Mouse (Mus musculus) heart, adult 11 months (tissue): ENCODE measurements around the gene Rab27a.
"Not testable (repeated sequence)": the region's sequence is repeated elsewhere in the genome, so short reads cannot be mapped to it uniquely, and the experiment has no call there.

Source experiments
- DNase-seq: peaks from one replicate; pipeline ENCODE4 v3.0.0; 2022

Gene Rab27a

DNA sequence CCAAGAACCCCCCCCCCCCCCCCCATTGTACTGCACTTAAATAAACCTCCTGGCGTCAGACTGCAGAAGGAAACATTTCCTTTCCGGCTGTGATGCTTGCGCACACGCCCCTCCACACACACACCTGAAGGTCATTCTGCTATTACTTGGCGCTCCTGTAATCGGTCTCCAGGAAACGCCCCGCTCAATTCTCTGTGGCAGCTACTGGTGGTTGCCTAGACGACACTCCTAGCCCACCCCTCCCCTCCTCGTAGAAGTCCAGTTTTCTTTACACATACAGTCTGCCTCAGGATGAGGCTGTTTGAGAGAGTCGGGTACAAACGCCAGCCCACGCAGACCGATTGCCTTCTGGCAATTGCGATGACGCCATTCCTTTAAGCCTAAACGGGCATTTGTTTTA, 49.9 kb downstream of the Rab27a start:
- DNase-seq: no peak

DNA sequence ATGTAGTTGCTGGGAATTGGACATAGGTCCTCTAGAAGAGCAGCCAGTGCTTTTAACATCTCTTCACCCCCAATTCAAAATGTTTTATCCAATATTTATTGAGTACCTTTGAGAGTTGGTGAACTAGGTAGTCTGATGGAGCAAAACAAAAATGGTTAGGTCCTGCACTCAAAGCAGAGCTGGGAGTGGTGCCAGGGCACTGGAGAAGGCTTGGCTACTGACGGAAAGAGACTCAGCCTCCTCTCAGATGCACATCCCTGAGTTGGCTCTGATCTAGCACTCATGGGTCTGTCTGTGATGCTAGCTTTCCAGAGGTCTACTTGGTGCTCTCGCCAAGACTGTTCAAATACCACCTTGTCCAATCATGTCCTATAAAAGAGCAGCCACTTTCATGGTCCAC, 53.2 kb downstream of the Rab27a start:
- no peak for DNase-seq

- no peak for DNase-seq
These were observed 56.9 kb downstream of the Rab27a start, which contains the start of gene Khdc3 for GRCm38 (mm10) chr9:73101536-73101935. Khdc3 (plus strand) TSS chr9:73101836.

DNA sequence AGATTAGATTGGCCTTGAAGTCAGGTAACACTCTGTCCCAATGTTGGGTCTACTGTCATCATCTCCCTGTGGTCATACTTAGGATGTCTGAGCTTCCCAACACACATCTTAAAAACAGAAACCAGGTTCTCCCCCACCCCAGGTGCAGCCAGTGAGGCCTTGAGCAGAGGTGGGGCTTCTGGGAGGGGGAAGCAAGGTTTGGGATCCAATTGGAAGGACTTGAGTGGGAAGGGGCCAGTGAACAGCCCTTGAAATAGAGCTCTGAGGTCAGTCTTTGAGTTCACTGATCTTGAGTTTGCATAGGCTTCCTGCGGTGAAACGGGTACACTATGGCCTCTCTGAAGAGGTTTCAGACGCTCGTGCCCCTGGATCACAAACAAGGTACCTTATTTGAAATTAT, 57.5 kb downstream of the Rab27a start, which contains the start of gene Gm20509:
Gm20509 (plus strand) TSS at position 290 of the 400 bp plus-strand sequence.
- no peak for DNase-seq

DNA sequence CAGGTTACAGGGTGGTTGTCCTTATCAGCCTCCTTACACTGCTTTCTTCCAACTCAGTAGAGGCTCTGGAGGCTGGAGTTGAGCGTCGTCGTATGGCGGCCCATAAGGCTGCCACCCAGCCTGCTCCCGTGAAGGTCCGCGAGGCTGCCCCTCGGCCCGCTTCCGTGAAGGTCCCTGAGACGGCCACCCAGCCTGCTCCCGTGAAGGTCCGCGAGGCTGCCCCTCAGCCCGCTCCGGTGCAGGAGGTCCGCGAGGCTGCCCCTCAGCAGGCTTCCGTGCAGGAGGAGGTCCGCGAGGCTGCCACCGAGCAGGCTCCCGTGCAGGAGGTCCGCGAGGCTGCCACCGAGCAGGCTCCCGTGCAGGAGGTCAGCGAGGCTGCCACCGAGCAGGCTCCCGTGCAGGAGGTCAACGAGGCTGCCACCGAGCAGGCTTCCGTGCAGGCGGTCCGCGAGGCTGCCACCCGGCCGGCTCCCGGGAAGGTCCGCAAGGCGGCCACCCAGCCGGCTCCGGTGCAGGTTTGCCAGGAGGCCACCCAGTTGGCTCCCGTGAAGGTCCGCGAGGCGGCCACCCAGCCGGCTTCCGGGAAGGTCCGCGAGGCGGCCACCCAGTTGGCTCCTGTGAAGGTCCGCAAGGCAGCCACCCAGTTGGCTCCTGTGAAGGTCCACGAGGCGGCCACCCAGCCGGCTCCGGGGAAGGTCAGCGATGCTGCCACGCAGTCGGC, 58.7 kb downstream of the Rab27a start:
- DNase-seq: peak; percentile 92

DNA sequence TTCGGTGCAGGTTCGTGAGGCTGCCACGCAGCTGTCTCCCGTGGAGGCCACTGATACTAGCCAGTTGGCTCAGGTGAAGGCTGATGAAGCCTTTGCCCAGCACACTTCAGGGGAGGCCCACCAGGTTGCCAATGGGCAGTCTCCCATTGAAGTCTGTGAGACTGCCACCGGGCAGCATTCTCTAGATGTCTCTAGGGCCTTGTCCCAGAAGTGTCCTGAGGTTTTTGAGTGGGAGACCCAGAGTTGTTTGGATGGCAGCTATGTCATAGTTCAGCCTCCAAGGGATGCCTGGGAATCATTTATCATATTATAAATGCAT, 59.2 kb downstream of the Rab27a start:
- DNase-seq: no peak

DNA sequence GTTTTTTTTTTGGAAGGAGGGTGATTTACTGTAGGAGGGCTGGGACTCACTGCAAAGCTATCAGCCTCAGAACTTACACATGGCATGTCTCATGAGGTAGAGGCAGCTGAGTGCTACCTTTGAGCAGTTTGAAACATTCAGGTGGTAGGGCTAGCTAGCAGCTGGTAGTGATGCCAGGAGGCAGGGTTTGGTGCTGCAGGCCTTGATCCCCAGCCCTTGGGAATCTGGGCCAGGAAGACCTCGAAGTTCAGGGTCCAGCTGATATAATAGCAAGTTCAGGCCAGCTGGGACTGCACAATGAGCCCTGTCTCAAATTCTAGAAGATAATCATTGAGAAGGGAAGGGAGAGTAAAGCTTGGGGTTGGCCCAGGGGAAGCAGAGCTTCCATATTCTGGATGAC, 60.5 kb downstream of the Rab27a start:
- no peak for DNase-seq

DNA sequence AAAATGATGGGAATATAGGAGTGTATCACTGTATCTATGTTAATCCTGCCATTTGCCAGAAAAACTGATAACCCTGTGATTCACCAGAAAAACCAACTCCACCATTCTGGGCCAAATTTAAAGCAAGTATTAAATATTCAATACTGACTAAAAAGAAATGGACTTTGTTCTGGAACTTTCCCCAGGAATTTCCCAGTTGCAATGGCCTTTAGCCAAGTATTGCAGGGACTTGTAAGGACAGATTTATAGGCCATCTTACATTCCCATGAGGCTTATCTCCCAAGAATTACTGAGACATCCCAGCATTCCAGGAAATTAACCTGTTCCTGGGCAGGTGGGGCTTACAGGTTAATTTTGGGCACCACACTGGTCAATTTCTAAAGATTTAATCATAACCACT, 61.1 kb downstream of the Rab27a start:
- DNase-seq: no peak

GRCm38 (mm10) chr9:73112919-73113906, 68.6 kb downstream of the Rab27a start, which contains the start of gene Rsl24d1:
Rsl24d1 (plus strand) TSS chr9:73113426.
- peak; percentile 99 for DNase-seq

DNA sequence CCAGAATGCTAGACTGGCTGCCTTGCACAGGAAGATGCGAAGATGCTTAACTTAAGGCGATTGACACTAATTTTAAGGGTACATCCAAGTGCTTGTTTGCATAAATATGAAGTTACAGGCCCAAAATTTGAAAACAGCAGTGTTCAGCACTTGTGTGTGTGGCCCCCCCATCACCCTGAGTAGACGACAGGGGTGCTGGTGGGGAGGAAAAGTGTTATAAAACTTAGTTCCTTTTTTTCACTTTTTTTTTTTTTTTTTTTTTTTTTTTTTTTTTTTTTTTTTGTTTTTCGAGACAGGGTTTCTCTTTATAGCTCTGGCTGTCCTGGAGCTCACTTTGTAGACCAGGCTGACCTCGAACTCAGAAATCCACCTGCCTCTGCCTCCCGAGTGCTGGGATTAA, 72.0 kb downstream of the Rab27a start:
- DNase-seq: not testable (repeated sequence)

- DNase-seq: no peak
These were observed 73.4 kb downstream of the Rab27a start for GRCm38 (mm10) chr9:73118012-73118411.

GRCm38 (mm10) chr9:73121735-73122134, 77.1 kb downstream of the Rab27a start:
- DNase-seq: no peak

- no peak for DNase-seq
These were observed 80.5 kb downstream of the Rab27a start for GRCm38 (mm10) chr9:73125043-73125570.

GRCm38 (mm10) chr9:73127457-73127856, 82.8 kb downstream of the Rab27a start:
- no peak for DNase-seq

DNA sequence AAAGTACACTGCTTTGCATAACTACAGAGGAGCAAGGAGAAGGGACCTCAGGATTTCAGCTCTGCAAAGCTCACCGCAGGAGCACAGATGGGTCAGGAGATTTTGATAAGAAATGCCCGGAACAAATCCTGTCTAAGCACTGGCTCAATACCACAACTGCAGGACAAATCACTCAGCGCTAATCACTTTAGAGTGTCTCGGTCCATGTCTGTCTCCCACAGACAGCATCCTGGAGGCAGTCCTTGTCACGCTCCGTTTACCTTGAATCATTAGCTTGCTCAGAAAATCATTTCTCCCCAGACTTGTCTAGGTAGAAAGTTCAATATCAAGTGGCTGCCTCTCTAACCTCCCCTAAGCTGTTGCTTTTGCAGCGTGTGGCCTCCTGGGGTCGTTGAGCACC, 85.2 kb downstream of the Rab27a start:
- DNase-seq: no peak

- DNase-seq: no peak
These were observed 85.9 kb downstream of the Rab27a start for GRCm38 (mm10) chr9:73130529-73130928.

DNA sequence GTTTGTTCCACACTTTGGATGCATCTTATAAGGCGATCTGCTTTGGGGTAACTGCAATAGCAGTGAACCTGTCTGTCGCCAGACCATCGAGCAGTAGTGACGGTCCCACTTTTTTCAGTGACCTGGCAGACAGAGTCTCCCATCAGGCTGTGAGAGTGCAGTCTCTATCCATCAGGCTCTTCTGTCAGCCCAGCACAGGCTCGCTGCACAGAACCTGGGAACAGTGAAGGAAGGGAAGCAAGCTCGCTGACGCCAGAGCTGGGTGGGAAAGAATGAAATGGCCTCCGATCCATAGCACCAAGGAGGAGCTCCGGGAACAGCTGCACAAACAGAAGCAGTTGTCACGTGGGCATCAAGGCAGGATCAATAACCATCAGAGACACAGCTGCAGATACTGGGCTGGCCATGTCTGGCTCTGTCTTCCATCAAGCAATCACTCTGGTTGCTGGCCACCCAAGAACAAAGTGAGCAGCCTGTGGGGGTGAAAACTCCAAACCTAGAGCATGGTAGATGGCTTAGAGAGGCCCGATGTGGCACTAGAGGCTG, 92.8 kb downstream of the Rab27a start:
- DNase-seq: no peak
